Mouse (Mus musculus) neural tube, embryonic 11.5 days (tissue): Measurements from ENCODE around the gene Sec24c. TPM values are rescaled to one million over a fixed set of nuclear protein-coding genes. Genes with fewer than 3 reads are reported as not detected.
"Not testable (repeated sequence)": the region's sequence is repeated elsewhere in the genome, so short reads cannot be mapped to it uniquely, and the experiment has no call there.

Source experiments
- ATAC-seq: fragments of 200-750 bp; cut with Nextera tagmentation; 2 replicates; pipeline ENCODE4 v1.8.0; 2017; ENCODE audit warnings: moderate number of reproducible peaks, mild to moderate bottlenecking, moderate TSS enrichment, moderate library complexity; ENCODE audit not compliant: insufficient read depth, low FRiP score, low TSS enrichment
- DNase-seq: peaks from one replicate; pipeline ENCODE4 v3.0.0-alpha.2; 2015; ENCODE audit warnings: low spot score
- H3K27ac ChIP-seq: fragments of 300-500 bp; sonication (generic); 2 replicates; pipeline ENCODE4 v1.5.1; 2014; ENCODE audit warnings: low read depth, mild to moderate bottlenecking, low read length
- H3K27me3 ChIP-seq: fragments of 300-500 bp; sonication (generic); 2 replicates; pipeline ENCODE4 v1.6.1; 2014; ENCODE audit warnings: mild to moderate bottlenecking, low read length, mixed read lengths; ENCODE audit not compliant: control insufficient read depth, insufficient read depth
- H3K36me3 ChIP-seq: fragments of 300-500 bp; sonication (generic); 2 replicates; pipeline ENCODE4 v1.6.1; 2014; ENCODE audit warnings: mild to moderate bottlenecking, low read length, moderate library complexity, mixed read lengths; ENCODE audit not compliant: control insufficient read depth, insufficient read depth
- H3K4me1 ChIP-seq: fragments of 300-500 bp; sonication (generic); 2 replicates; pipeline ENCODE4 v1.6.1; 2014; ENCODE audit warnings: low read length, mixed read lengths; ENCODE audit not compliant: control insufficient read depth, insufficient read depth
- H3K4me2 ChIP-seq: fragments of 300-500 bp; sonication (generic); 2 replicates; pipeline ENCODE4 v1.6.1; 2014; ENCODE audit warnings: low read depth, mild to moderate bottlenecking, moderate library complexity
- H3K4me3 ChIP-seq: fragments of 300-500 bp; sonication (generic); 2 replicates; pipeline ENCODE4 v1.5.1; 2014; ENCODE audit warnings: low read depth, low read length
- H3K9ac ChIP-seq: fragments of 300-500 bp; sonication (generic); 2 replicates; pipeline ENCODE4 v1.6.1; 2014; ENCODE audit warnings: mild to moderate bottlenecking, low read length
- H3K9me3 ChIP-seq: fragments of 300-500 bp; sonication (generic); 2 replicates; pipeline ENCODE4 v1.6.1; 2016; ENCODE audit warnings: low read length; ENCODE audit not compliant: control insufficient read depth
- WGBS: fragments of 180-500 bp; shearing (Covaris S2); extraction: QIAGEN DNeasy Blood & Tissue Kit; methylation state at CpG from one replicate; pipeline ENCODE4 v1.1.7; 2014; 5-methylcytosine and 5-hydroxymethylcytosine counted together
- polyA plus RNA-seq: library from polyadenylated mRNA; unstranded; fragments of >200 nt; fragmentation: Nextera tagmentation; extraction: Ambion mirVana; gene quantifications from 2 replicates; pipeline ENCODE4 v1.2.1, GENCODE M21; 2014

Sec24c gene
- polyA plus RNA-seq, 1 experiment from 2014 or later = 95.8 TPM

DNA sequence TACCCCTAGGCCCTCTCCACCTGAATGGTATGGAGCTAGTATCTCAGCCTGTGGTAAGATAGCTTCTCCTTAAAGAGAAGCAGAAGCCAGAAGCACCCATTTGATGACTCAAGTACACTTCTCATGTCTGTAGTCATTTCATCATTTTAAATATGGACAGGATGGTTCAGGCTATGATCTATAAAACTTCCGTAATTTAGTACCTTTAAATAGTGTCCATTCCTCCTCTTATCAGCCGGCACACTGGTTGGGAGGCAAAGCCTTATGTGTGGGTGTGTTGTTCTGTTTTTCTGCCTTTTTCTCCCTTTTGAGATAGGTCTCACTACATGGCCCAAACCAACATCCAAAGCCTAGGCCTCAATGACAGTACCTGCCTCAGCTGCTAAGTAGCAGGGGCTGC, 24.4 kb downstream of the Sec24c start:
- no peak for ATAC-seq
- H3K9me3 ChIP-seq = no peaks in the 10 kb centered on the region
- H3K4me1 ChIP-seq = peaks cover 16% of the 10 kb centered on the region
- H3K36me3 ChIP-seq = no peaks in the 10 kb centered on the region
- DNase-seq = no peak
- H3K9ac ChIP-seq = no peak overlapping the region
- 93% methylated on average over 2 of the region's 2 CpGs for WGBS
- H3K4me3 ChIP-seq = no peak overlapping the region
- no peak overlapping the region for H3K4me2 ChIP-seq
- H3K27ac ChIP-seq = no peak overlapping the region
- H3K27me3 ChIP-seq = no peaks in the 10 kb centered on the region

- Histone ChIP-seq H3K27ac (no peak overlapping the region), H3K4me1 (peaks cover 12% of the 10 kb centered on the region), H3K9me3 (no peaks in the 10 kb centered on the region), H3K4me3 (no peak overlapping the region), H3K9ac (no peak overlapping the region), H3K36me3 (no peaks in the 10 kb centered on the region), H3K27me3 (no peaks in the 10 kb centered on the region), H3K4me2 (no peak overlapping the region)
- DNase-seq = no peak
- 85% methylated on average over 3 of the region's 3 CpGs for WGBS
- no peak for ATAC-seq
Observed at GRCm38 (mm10) chr14:20700362-20700761, 26.3 kb downstream of the Sec24c start.

- no peak for DNase-seq
- no peak for ATAC-seq
- Histone ChIP-seq H3K9ac (no peak overlapping the region), H3K4me1 (peaks cover 4% of the 10 kb centered on the region; the same call in 1 of the 2 replicates), H3K4me2 (peak overlapping the region; percentile 52), H3K27me3 (no peaks in the 10 kb centered on the region), H3K36me3 (no peaks in the 10 kb centered on the region), H3K27ac (no peak overlapping the region), H3K4me3 (0 out of 2 replicates have a peak overlapping the region, but pooled peaks have one; percentile 73), H3K9me3 (no peaks in the 10 kb centered on the region)
- 83% methylated on average over 8 of the region's 8 CpGs for WGBS
Observed at GRCm38 (mm10) chr14:20701554-20701953, 27.4 kb downstream of the Sec24c start.

GRCm38 (mm10) chr14:20702096-20702740, 28.1 kb downstream of the Sec24c start:
- H3K4me3 ChIP-seq = peak overlapping the region; percentile 73
- no peaks in the 10 kb centered on the region; the same call in 1 of the 2 replicates for H3K4me1 ChIP-seq
- H3K27ac ChIP-seq = peak overlapping the region; percentile 78
- peak; percentile 18 for ATAC-seq
- no peaks in the 10 kb centered on the region for H3K36me3 ChIP-seq
- peak overlapping the region; percentile 52 for H3K4me2 ChIP-seq
- peak overlapping the region; percentile 83 for H3K9ac ChIP-seq
- H3K27me3 ChIP-seq = no peaks in the 10 kb centered on the region
- DNase-seq = no peak
- WGBS = 16% methylated on average over 15 of the region's 15 CpGs
- H3K9me3 ChIP-seq = no peaks in the 10 kb centered on the region

GRCm38 (mm10) chr14:20702741-20703381, 28.8 kb downstream of the Sec24c start, which contains the start of gene Chchd1:
Gene Chchd1, plus strand, starts transcription at chr14:20703006.
- Histone ChIP-seq H3K4me2 (peak within 1 kb of the TSS; percentile 52), H3K9ac (peak within 1 kb of the TSS; percentile 83), H3K27ac (peak within 1 kb of the TSS; percentile 78), H3K4me1 (no peaks in the 10 kb centered on the region; the same call in 1 of the 2 replicates), H3K36me3 (no peaks in the 10 kb centered on the region), H3K4me3 (peak within 1 kb of the TSS; percentile 73), H3K9me3 (no peaks in the 10 kb centered on the region), H3K27me3 (no peaks in the 10 kb centered on the region)
- peak; percentile 53 for ATAC-seq
- under 1% methylated on average over 61 of the region's 61 CpGs for WGBS
- peak; percentile 91 for DNase-seq

- Histone ChIP-seq H3K9ac (peak overlapping the region; percentile 83), H3K4me2 (peak overlapping the region; percentile 52), H3K27ac (peak overlapping the region; percentile 78; the same call in 1 of the 2 replicates), H3K4me3 (peak overlapping the region; percentile 73)
- H3K9me3 ChIP-seq, ATAC-seq, H3K4me1 ChIP-seq, DNase-seq, H3K36me3 ChIP-seq, H3K27me3 ChIP-seq: not testable (repeated sequence)
- WGBS = 7% methylated on average over 8 of the region's 8 CpGs
Observed at GRCm38 (mm10) chr14:20703461-20703860, 29.4 kb downstream of the Sec24c start.

GRCm38 (mm10) chr14:20707201-20708190, 33.4 kb downstream of the Sec24c start, which contains the start of gene Zswim8:
Gene Zswim8, plus strand, starts transcription at chr14:20707552.
- H3K4me1 ChIP-seq = peaks cover 10% of the 10 kb centered on the region
- ATAC-seq (peak; percentile 91), DNase-seq (peak; percentile 92)
- H3K36me3 ChIP-seq = peaks cover 5% of the 10 kb centered on the region
- under 1% methylated on average over 58 of the region's 80 CpGs for WGBS
- peak within 1 kb of the TSS; percentile 90 for H3K4me3 ChIP-seq
- H3K4me2 ChIP-seq = peak within 1 kb of the TSS; percentile 44
- peak within 1 kb of the TSS; percentile 89 for H3K9ac ChIP-seq
- H3K9me3 ChIP-seq = no peaks in the 10 kb centered on the region
- no peaks in the 10 kb centered on the region for H3K27me3 ChIP-seq
- peak within 1 kb of the TSS; percentile 68 for H3K27ac ChIP-seq

- Histone ChIP-seq H3K9me3 (no peaks in the 10 kb centered on the region), H3K36me3 (peaks cover 8% of the 10 kb centered on the region), H3K9ac (peak overlapping the region; percentile 89), H3K27me3 (no peaks in the 10 kb centered on the region), H3K4me3 (peak overlapping the region; percentile 90), H3K4me1 (peaks cover 10% of the 10 kb centered on the region), H3K4me2 (peak overlapping the region; percentile 44), H3K27ac (no peak overlapping the region)
- ATAC-seq (no peak), DNase-seq (no peak)
- WGBS = 15% methylated on average over 10 of the region's 10 CpGs
Observed at GRCm38 (mm10) chr14:20708239-20708638, 34.1 kb downstream of the Sec24c start.
